Mouse (Mus musculus) stomach, postnatal 0 days (tissue): ENCODE measurements around the gene Accs. TPM values are rescaled to one million over a fixed set of nuclear protein-coding genes. Genes with fewer than 3 reads are reported as not detected.

Source experiments
- ATAC-seq: fragments of 200-750 bp; cut with Nextera tagmentation; 2 replicates; pipeline ENCODE4 v1.8.0; 2017; ENCODE audit not compliant: low FRiP score, low TSS enrichment
- DNase-seq: peaks from one replicate; pipeline ENCODE4 v3.0.0-alpha.2; 2016; ENCODE audit warnings: low spot score
- H3K27ac ChIP-seq: fragments of 300-500 bp; sonication (generic); replicated peaks from 2 replicates; pipeline ENCODE4 v1.5.1; 2014; ENCODE audit warnings: mild to moderate bottlenecking, control low read depth
- H3K27me3 ChIP-seq: fragments of 300-500 bp; sonication (generic); 2 replicates; pipeline ENCODE4 v1.6.1; 2014; ENCODE audit warnings: low read length; ENCODE audit not compliant: control insufficient read depth, insufficient read depth
- H3K36me3 ChIP-seq: fragments of 300-500 bp; sonication (generic); 2 replicates; pipeline ENCODE4 v1.6.1; 2014; ENCODE audit warnings: low read length, mixed read lengths; ENCODE audit not compliant: control insufficient read depth, insufficient read depth
- H3K4me1 ChIP-seq: fragments of 300-500 bp; sonication (generic); replicated peaks from 2 replicates; pipeline ENCODE4 v1.6.1; 2014; ENCODE audit warnings: antibody characterized with exemption; ENCODE audit not compliant: control insufficient read depth, insufficient read depth
- H3K4me2 ChIP-seq: fragments of 300-500 bp; sonication (generic); replicated peaks from 2 replicates; pipeline ENCODE4 v1.6.1; 2014; ENCODE audit warnings: low read depth, mild to moderate bottlenecking, control low read depth, moderate library complexity
- H3K4me3 ChIP-seq: fragments of 300-500 bp; sonication (generic); 2 replicates; pipeline ENCODE4 v1.5.1; 2014; ENCODE audit warnings: low read depth, low read length, control low read depth
- H3K9ac ChIP-seq: fragments of 300-500 bp; sonication (generic); 2 replicates; pipeline ENCODE4 v1.6.1; 2014; ENCODE audit warnings: mild to moderate bottlenecking, low read length, control low read depth, mixed read lengths
- H3K9me3 ChIP-seq: fragments of 300-500 bp; sonication (generic); 2 replicates; pipeline ENCODE4 v1.6.1; 2016; ENCODE audit warnings: low read length; ENCODE audit not compliant: control insufficient read depth
- CTCF ChIP-seq: IDR thresholded peaks from 2 replicates; pipeline ENCODE4 v1.5.1; 2016; ENCODE audit warnings: antibody characterized with exemption, low read depth, mild to moderate bottlenecking, moderate library complexity
- EP300 ChIP-seq: optimal IDR thresholded peaks from 2 replicates; pipeline ENCODE3; 2016; ENCODE audit warnings: antibody characterized with exemption
- WGBS: fragments of 180-500 bp; shearing (Covaris S2); extraction: QIAGEN DNeasy Blood & Tissue Kit; methylation state at CpG from one replicate; pipeline ENCODE4 v1.1.7; 2014; 5-methylcytosine and 5-hydroxymethylcytosine counted together
- polyA plus RNA-seq: library from polyadenylated mRNA; unstranded; fragments of >200 nt; fragmentation: Nextera tagmentation; extraction: Ambion mirVana; gene quantifications from 2 replicates; pipeline ENCODE4 v1.2.1, GENCODE M21; 2015

Gene Accs
- polyA plus RNA-seq, 1 experiment from 2014 or later: 4.7 TPM

- H3K4me1 ChIP-seq: no peaks in the 10 kb centered on the region
- ATAC-seq (no peak), DNase-seq (no peak)
- no peaks in the 10 kb centered on the region for H3K27me3 ChIP-seq
- no peak overlapping the region for H3K4me3 ChIP-seq
- peaks cover 9% of the 10 kb centered on the region; the same call in 1 of the 2 replicates for H3K36me3 ChIP-seq
- no peak overlapping the region for H3K9ac ChIP-seq
- 79% methylated on average over 8 of the region's 8 CpGs for WGBS
- TF ChIP-seq CTCF (no peak), EP300 (no peak)
- no peak overlapping the region for H3K4me2 ChIP-seq
- no peaks in the 10 kb centered on the region for H3K9me3 ChIP-seq
- no peak overlapping the region for H3K27ac ChIP-seq
Measured at GRCm38 (mm10) chr2:93807440-93807839, 42.3 kb downstream of the Accs start.

DNA sequence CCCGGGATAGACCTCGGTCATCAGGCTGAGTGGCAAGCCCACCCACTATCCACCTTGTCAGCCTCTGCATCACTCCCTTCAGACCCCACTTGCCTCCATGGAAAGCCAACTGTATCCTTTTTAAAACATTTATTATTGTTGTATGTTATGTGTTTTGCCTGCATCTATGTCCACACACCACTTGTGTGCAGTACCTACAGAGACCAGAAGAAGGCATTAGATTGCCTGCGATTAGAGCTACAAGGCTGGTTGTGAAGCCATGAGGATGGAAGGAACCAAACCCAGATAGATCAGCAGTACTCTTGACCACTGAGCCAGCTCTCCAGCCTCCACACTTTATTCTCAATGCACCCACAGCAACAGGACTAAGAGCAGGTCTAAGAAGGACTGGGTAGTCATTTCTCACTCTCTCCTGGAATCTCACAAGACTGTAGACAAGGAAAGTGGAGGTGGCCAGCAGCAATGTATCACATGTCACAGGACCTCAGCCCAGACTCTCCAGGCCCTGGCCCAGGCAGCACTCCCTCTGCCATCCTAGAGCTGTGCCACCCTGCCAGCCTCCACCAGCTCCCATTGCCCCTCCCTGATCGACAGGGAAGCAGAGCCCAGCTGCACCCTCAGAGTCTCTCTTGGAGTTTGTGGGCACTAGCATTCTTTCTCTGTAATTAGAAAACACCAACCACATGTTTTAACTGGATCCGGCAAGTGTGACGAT is 43.1 kb downstream of the Accs start:
- H3K9ac ChIP-seq: no peak overlapping the region

DNA sequence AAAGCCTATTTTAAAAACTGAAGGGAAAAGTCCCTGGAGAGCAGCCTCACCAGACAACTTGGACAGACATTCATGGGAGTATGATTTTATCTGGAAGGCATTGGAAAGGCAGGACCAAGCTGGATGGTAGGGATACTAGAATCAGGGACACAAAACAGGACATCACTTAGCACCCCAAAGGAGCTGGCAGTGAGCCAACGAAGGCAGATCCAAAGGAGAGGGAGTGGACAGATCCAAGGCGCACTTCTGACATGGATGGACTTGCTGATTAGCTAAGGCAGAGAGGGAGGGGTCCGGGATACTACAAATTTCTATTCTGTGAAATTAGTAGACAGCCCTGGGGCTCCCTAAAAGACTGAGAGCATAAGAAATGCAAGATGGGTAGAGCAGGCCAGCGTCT is 44.2 kb downstream of the Accs start:
- WGBS: 87% methylated on average over 4 of the region's 4 CpGs
- H3K27me3 ChIP-seq: no peaks in the 10 kb centered on the region
- no peak overlapping the region for H3K4me2 ChIP-seq
- no peak overlapping the region for H3K27ac ChIP-seq
- DNase-seq (no peak), ATAC-seq (no peak)
- no peak overlapping the region for H3K9ac ChIP-seq
- no peak for TF ChIP-seq EP300
- TF ChIP-seq CTCF: no peak
- H3K4me1 ChIP-seq: no peaks in the 10 kb centered on the region
- no peak overlapping the region for H3K4me3 ChIP-seq
- H3K36me3 ChIP-seq: peaks cover 13% of the 10 kb centered on the region; the same call in 1 of the 2 replicates
- H3K9me3 ChIP-seq: no peaks in the 10 kb centered on the region

More for the DNA sequence above, 43.1 kb downstream of the Accs start:
- H3K4me2 ChIP-seq: no peak overlapping the region
- no peak overlapping the region for H3K4me3 ChIP-seq
- H3K9me3 ChIP-seq: no peaks in the 10 kb centered on the region
- DNase-seq: no peak
- no peaks in the 10 kb centered on the region for H3K4me1 ChIP-seq
- no peaks in the 10 kb centered on the region for H3K27me3 ChIP-seq
- peaks cover 12% of the 10 kb centered on the region; the same call in 1 of the 2 replicates for H3K36me3 ChIP-seq
- WGBS: 91% methylated on average over 6 of the region's 6 CpGs
- no peak overlapping the region for H3K27ac ChIP-seq
- ATAC-seq: no peak
- peak; percentile 44 for TF ChIP-seq CTCF
- TF ChIP-seq EP300: no peak

DNA sequence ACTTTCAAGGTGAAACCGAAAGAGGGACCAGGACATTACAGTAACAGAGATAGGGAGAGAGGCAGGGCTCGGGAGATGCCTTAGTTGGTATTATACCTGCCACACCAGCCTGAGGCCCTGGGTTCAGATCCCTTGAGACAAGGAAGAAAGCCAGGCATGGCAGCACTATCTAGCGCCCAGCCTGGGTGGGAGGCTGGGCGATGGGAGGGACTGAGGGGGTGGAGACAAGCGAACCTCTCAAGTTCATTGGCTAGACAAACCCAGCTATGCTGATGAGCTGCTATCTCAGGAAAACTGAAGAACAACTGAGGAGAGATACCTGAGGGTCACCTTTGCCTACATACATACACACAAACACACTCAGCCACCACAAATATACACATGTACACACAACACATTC is 44.7 kb downstream of the Accs start:
- Histone ChIP-seq H3K27me3 (no peaks in the 10 kb centered on the region), H3K4me3 (no peak overlapping the region), H3K36me3 (peaks cover 13% of the 10 kb centered on the region; the same call in 1 of the 2 replicates), H3K27ac (no peak overlapping the region), H3K9ac (no peak overlapping the region), H3K4me1 (no peaks in the 10 kb centered on the region), H3K4me2 (no peak overlapping the region), H3K9me3 (no peaks in the 10 kb centered on the region)
- TF ChIP-seq EP300: no peak
- no peak for TF ChIP-seq CTCF
- WGBS: 83% methylated on average over 5 of the region's 5 CpGs
- no peak for DNase-seq
- no peak for ATAC-seq

DNA sequence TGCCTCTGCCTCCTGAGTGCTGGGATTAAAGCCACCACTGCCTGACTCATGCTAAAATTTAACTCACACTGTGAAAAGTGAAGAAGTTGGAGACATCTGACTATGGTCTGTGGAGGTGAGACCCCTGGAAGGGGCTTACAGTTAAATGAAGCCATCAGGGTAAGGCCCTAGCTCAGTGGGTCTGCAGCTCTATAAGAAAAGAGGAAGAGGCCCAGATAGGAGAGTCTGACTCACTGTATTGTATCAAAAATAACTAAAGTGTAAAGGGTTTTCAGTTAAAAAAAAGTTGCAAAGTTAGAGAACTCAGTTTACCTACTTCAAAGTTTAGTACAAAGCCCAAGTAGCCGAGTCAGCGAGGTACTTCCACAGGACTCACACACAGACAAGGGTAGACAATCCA is 46.8 kb downstream of the Accs start:
- ATAC-seq (no peak), DNase-seq (no peak)
- no peaks in the 10 kb centered on the region for H3K27me3 ChIP-seq
- no peak overlapping the region for H3K4me2 ChIP-seq
- H3K9me3 ChIP-seq: no peaks in the 10 kb centered on the region
- no peak for TF ChIP-seq CTCF
- no peak for TF ChIP-seq EP300
- 89% methylated on average over 2 of the region's 2 CpGs for WGBS
- no peak overlapping the region for H3K9ac ChIP-seq
- no peak overlapping the region for H3K27ac ChIP-seq
- peaks cover 11% of the 10 kb centered on the region; the same call in 1 of the 2 replicates for H3K36me3 ChIP-seq
- H3K4me3 ChIP-seq: no peak overlapping the region
- H3K4me1 ChIP-seq: no peaks in the 10 kb centered on the region

DNA sequence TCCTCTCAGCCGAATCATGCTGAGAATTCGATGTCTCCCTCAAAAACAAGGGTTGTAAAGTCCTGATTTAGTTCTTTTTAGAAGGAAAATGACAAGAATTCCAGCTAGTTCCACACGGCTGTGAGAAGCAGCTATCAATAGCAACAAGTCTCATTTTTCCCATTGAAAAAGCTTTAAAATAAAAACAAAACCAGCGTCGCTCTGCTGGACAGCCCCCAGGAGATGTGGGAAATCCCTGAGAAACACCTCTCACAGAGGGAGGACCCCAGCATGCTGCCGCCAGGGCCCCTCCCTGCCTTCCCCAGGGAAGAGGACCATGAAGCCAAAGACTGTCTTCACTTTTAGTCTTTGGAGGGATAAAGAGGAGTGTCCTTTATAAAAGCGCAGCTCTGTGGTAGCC is 48.6 kb downstream of the Accs start:
- Histone ChIP-seq H3K27ac (no peak overlapping the region), H3K27me3 (no peaks in the 10 kb centered on the region), H3K36me3 (peaks cover 11% of the 10 kb centered on the region; the same call in 1 of the 2 replicates), H3K9me3 (no peaks in the 10 kb centered on the region), H3K4me1 (no peaks in the 10 kb centered on the region), H3K4me2 (no peak overlapping the region), H3K4me3 (no peak overlapping the region), H3K9ac (no peak overlapping the region)
- DNase-seq (no peak), ATAC-seq (no peak)
- TF ChIP-seq EP300 (no peak), CTCF (no peak)
- WGBS: 88% methylated on average over 7 of the region's 7 CpGs
